Mouse (Mus musculus) small intestine, adult 2 months (tissue): ENCODE measurements around the gene Gm20388.

Source experiments
- CTCF ChIP-seq: fragments of 200-500 bp; IDR thresholded peaks from 2 replicates; pipeline ENCODE4 v1.5.1; 2012; ENCODE audit warnings: low read depth, mild to moderate bottlenecking, control low read depth, inconsistent platforms, low read length, moderate library complexity, mixed read lengths; ENCODE audit not compliant: insufficient replicate concordance, insufficient read length; ENCODE audit errors: extremely low read depth
- POLR2A ChIP-seq: fragments of 200-500 bp; IDR thresholded peaks from 2 replicates; pipeline ENCODE4 v1.6.1; 2012; ENCODE audit warnings: low read depth, mild to moderate bottlenecking, control low read depth, inconsistent platforms, low read length, moderate library complexity

GRCm38 (mm10) chr8:120163376-120163775, 252.7 kb downstream of the Gm20388 start:
- TF ChIP-seq POLR2A = no peak
- no peak for TF ChIP-seq CTCF
